Mouse (Mus musculus) myocyte (in vitro differentiated cells): Measurements from ENCODE around the gene Rnf4. TPM values are rescaled to one million over a fixed set of nuclear protein-coding genes. Genes with fewer than 3 reads are reported as not detected.

Source experiments
- H3K27me3 ChIP-seq: one replicate; pipeline ENCODE4 v1.6.1; 2011; ENCODE audit not compliant: control insufficient read depth, insufficient read depth, insufficient read length
- H3K36me3 ChIP-seq: one replicate; pipeline ENCODE4 v1.6.1; 2011; ENCODE audit not compliant: control insufficient read depth, insufficient read depth
- H3K4me2 ChIP-seq: one replicate; pipeline ENCODE4 v1.6.1; 2011; ENCODE audit warnings: low read depth, control low read depth
- H3K4me3 ChIP-seq: one replicate; pipeline ENCODE4 v1.5.1; 2011; ENCODE audit warnings: mild to moderate bottlenecking, control low read depth, moderate library complexity
- H3K79me2 ChIP-seq: one replicate; pipeline ENCODE4 v1.6.1; 2011; ENCODE audit not compliant: control insufficient read depth, insufficient read depth
- H3ac ChIP-seq: one replicate; pipeline ENCODE4 v1.6.1; 2011; ENCODE audit not compliant: control insufficient read depth, insufficient read length
- CEBPB ChIP-seq: IDR thresholded peaks from 2 replicates; pipeline ENCODE4 v1.6.1; 2011; ENCODE audit warnings: mild to moderate bottlenecking, moderate library complexity; ENCODE audit not compliant: poor library complexity, insufficient read depth, severe bottlenecking
- E2F4 ChIP-seq: IDR thresholded peaks from one replicate; pipeline ENCODE4 v1.6.1; 2011; ENCODE audit warnings: mild to moderate bottlenecking, control low read depth, moderate library complexity; ENCODE audit not compliant: insufficient read depth
- MAX ChIP-seq: IDR thresholded peaks from one replicate; pipeline ENCODE4 v1.6.1; 2011; ENCODE audit warnings: low read depth, mild to moderate bottlenecking, control low read depth
- MYOD1 ChIP-seq, 3 experiments: IDR thresholded peaks; one replicate each; pipeline ENCODE4 v1.6.1; 2011; ENCODE audit warnings: control low read depth in 2 of 3, low read depth in 2 of 3, mild to moderate bottlenecking in 2 of 3, moderate library complexity in 1 of 3; ENCODE audit not compliant: insufficient read length in 2 of 3, control insufficient read depth in 1 of 3
- MYOG ChIP-seq, 3 experiments: IDR thresholded peaks; one replicate each; pipeline ENCODE4 v1.6.1; 2011; ENCODE audit warnings: control low read depth in 2 of 3, low read depth in 2 of 3, mild to moderate bottlenecking in 2 of 3; ENCODE audit not compliant: insufficient read length in 2 of 3, control insufficient read depth in 1 of 3, insufficient read depth in 1 of 3
- POLR2A ChIP-seq: IDR thresholded peaks from one replicate; pipeline ENCODE4 v1.6.1; 2011; ENCODE audit warnings: low read depth, mild to moderate bottlenecking, control low read depth, moderate library complexity; ENCODE audit not compliant: insufficient read length
- POLR2AphosphoS2 ChIP-seq: IDR thresholded peaks from one replicate; pipeline ENCODE4 v1.6.1; 2011; ENCODE audit warnings: low read depth, control low read depth; ENCODE audit not compliant: insufficient read length
- REST ChIP-seq: IDR thresholded peaks from one replicate; pipeline ENCODE4 v1.6.1; 2011; ENCODE audit warnings: mild to moderate bottlenecking, control low read depth, moderate library complexity; ENCODE audit not compliant: insufficient read depth, insufficient read length
- SRF ChIP-seq: IDR thresholded peaks from one replicate; pipeline ENCODE4 v1.6.1; 2011; ENCODE audit warnings: low read depth; ENCODE audit not compliant: control insufficient read depth, insufficient read length
- TCF12 ChIP-seq: IDR thresholded peaks from one replicate; pipeline ENCODE4 v1.6.1; 2011; ENCODE audit warnings: mild to moderate bottlenecking, control low read depth; ENCODE audit not compliant: poor library complexity, insufficient read depth, severe bottlenecking
- TCF3 ChIP-seq: IDR thresholded peaks from one replicate; pipeline ENCODE4 v1.6.1; 2011; ENCODE audit warnings: low read depth, control low read depth; ENCODE audit not compliant: insufficient read length
- USF1 ChIP-seq: IDR thresholded peaks from one replicate; pipeline ENCODE4 v1.6.1; 2011; ENCODE audit warnings: low read depth, mild to moderate bottlenecking, control low read depth, moderate library complexity
- polyA plus RNA-seq: library from polyadenylated mRNA; unstranded; fragments of >200 nt; fragmentation: generic; extraction: Trizol; gene quantifications from one replicate; pipeline ENCODE4 v1.2.1, GENCODE M21; 2012; ENCODE audit warnings: missing spikeins

Rnf4 gene
- polyA plus RNA-seq, 1 experiment, result 78.2 TPM

DNA sequence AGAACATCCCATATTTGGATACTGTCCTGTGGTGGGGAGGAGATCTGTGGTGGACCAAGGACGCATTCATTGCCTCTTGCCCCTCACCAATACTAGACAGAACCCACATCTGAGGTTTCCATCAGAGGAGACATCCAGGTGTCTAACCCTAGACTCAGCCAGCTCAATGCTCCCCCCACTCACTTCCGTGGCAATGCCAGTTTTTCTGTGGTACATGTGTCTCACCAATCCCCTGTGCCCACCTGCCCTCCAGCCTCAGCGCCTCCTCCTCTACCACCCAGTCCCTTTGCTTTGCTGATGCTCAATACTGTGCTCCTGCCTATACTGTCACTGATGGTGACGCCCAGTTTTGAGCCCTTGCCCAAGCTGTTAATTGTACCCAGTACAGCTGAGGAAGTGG is 14.9 kb upstream of the Rnf4 start:
- no peak for TF ChIP-seq MYOD1 (IDR thresholded peaks at IDR 0.05; ENCODE audit: control insufficient read depth in 1 of 3, insufficient read length in 2 of 3, low read depth in 2 of 3)
- no peak for TF ChIP-seq E2F4
- TF ChIP-seq USF1, result no peak
- no peak for TF ChIP-seq MYOG (IDR thresholded peaks at IDR 0.05; ENCODE audit: control insufficient read depth in 1 of 3, insufficient read depth in 1 of 3, insufficient read length in 2 of 3, low read depth in 2 of 3)
- no peak for TF ChIP-seq SRF
- TF ChIP-seq TCF12, result no peak
- no peak for TF ChIP-seq CEBPB
- TF ChIP-seq POLR2A, result no peak
- TF ChIP-seq TCF3, result no peak
- TF ChIP-seq REST, result no peak
- no peak for TF ChIP-seq MAX

GRCm38 (mm10) chr5:34325286-34325685 is 10.8 kb upstream of the Rnf4 start:
- Histone ChIP-seq H3K4me3 (no peak overlapping the region), H3ac (no peak overlapping the region), H3K4me2 (no peak overlapping the region), H3K36me3 (no peaks in the 10 kb centered on the region), H3K27me3 (no peaks in the 10 kb centered on the region), H3K79me2 (no peaks in the 10 kb centered on the region)
- TF ChIP-seq POLR2AphosphoS2, result no peak
- no peak for TF ChIP-seq TCF12
- TF ChIP-seq SRF, result no peak
- no peak for TF ChIP-seq MYOG (IDR thresholded peaks at IDR 0.05; ENCODE audit: control insufficient read depth in 1 of 3, insufficient read depth in 1 of 3, insufficient read length in 2 of 3, low read depth in 2 of 3)
- no peak for TF ChIP-seq REST
- TF ChIP-seq USF1, result no peak
- no peak for TF ChIP-seq CEBPB
- TF ChIP-seq MAX, result no peak
- TF ChIP-seq MYOD1 (IDR thresholded peaks at IDR 0.05; ENCODE audit: control insufficient read depth in 1 of 3, insufficient read length in 2 of 3, low read depth in 2 of 3), result no peak
- TF ChIP-seq POLR2A, result no peak
- no peak for TF ChIP-seq TCF3
- TF ChIP-seq E2F4, result no peak

More for the DNA sequence above, 14.9 kb upstream of the Rnf4 start:
- H3K4me2 ChIP-seq, result no peak overlapping the region
- H3K36me3 ChIP-seq, result no peaks in the 10 kb centered on the region
- H3K27me3 ChIP-seq, result no peaks in the 10 kb centered on the region
- no peak overlapping the region for H3ac ChIP-seq
- H3K79me2 ChIP-seq, result no peaks in the 10 kb centered on the region
- no peak overlapping the region for H3K4me3 ChIP-seq

GRCm38 (mm10) chr5:34326249-34326691 is 9.8 kb upstream of the Rnf4 start:
- Histone ChIP-seq H3K79me2 (no peaks in the 10 kb centered on the region), H3K27me3 (no peaks in the 10 kb centered on the region), H3K36me3 (no peaks in the 10 kb centered on the region), H3K4me2 (peak overlapping the region; percentile 33), H3ac (no peak overlapping the region), H3K4me3 (no peak overlapping the region)
- TF ChIP-seq CEBPB (peak; percentile 79), TCF12 (no peak), MYOD1 (IDR thresholded peaks at IDR 0.05; ENCODE audit: control insufficient read depth in 1 of 3, insufficient read length in 2 of 3, low read depth in 2 of 3) (peak in 2 of 3 experiments; percentile 28 to 33), MYOG (IDR thresholded peaks at IDR 0.05; ENCODE audit: control insufficient read depth in 1 of 3, insufficient read depth in 1 of 3, insufficient read length in 2 of 3, low read depth in 2 of 3) (peak in 1 of 3 experiments; percentile 45)

- H3K4me3 ChIP-seq, result no peak overlapping the region
Measured at GRCm38 (mm10) chr5:34326875-34327576, 9.1 kb upstream of the Rnf4 start.

More at GRCm38 (mm10) chr5:34326875-34327576, 9.1 kb upstream of the Rnf4 start:
- H3K27me3 ChIP-seq, result no peaks in the 10 kb centered on the region
- no peak overlapping the region for H3ac ChIP-seq
- no peaks in the 10 kb centered on the region for H3K79me2 ChIP-seq
- no peak for TF ChIP-seq SRF
- TF ChIP-seq TCF12, result no peak
- no peak for TF ChIP-seq MYOD1 (IDR thresholded peaks at IDR 0.05; ENCODE audit: control insufficient read depth in 1 of 3, insufficient read length in 2 of 3, low read depth in 2 of 3)
- TF ChIP-seq TCF3, result no peak
- no peak for TF ChIP-seq POLR2AphosphoS2
- no peak for TF ChIP-seq REST
- no peak for TF ChIP-seq MAX
- no peak for TF ChIP-seq USF1
- no peak for TF ChIP-seq CEBPB
- TF ChIP-seq E2F4, result no peak
- peak overlapping the region; percentile 33 for H3K4me2 ChIP-seq
- no peaks in the 10 kb centered on the region for H3K36me3 ChIP-seq
